Mouse (Mus musculus) thymus, postnatal 0 days (tissue): Measurements from ENCODE around the gene Cdc73. TPM values are rescaled to one million over a fixed set of nuclear protein-coding genes. Genes with fewer than 3 reads are reported as not detected.

Experiments used
- polyA plus RNA-seq: library from polyadenylated mRNA; unstranded; fragments of >200 nt; fragmentation: Nextera tagmentation; extraction: Ambion mirVana; gene quantifications from 2 replicates; pipeline ENCODE4 v1.2.1, GENCODE M21; 2015

The Cdc73 gene
- polyA plus RNA-seq, 1 experiment from 2014 or later, result 26.6 TPM

Other genes with a start within 250 kb of the Cdc73 start
- gene B3galt2, start 62.2 kb downstream of the Cdc73 start, polyA plus RNA-seq, result 0.15 and 0.31 TPM in 2 replicates
- 114 and 125 TPM in 2 replicates for gene Glrx2, start 13.4 kb upstream of the Cdc73 start, polyA plus RNA-seq
- gene Trove2, start 74.2 kb upstream of the Cdc73 start, polyA plus RNA-seq, result 4.1 TPM in 2 replicates
- gene Uchl5, start 74.4 kb upstream of the Cdc73 start, polyA plus RNA-seq, result 157 and 159 TPM in 2 replicates